Mouse (Mus musculus) liver, embryonic 14.5 days (tissue): ENCODE measurements around the gene Stx3. TPM values are rescaled to one million over a fixed set of nuclear protein-coding genes. Genes with fewer than 3 reads are reported as not detected.

Experiments
- ATAC-seq: fragments of 200-750 bp; cut with Nextera tagmentation; 2 replicates; pipeline ENCODE4 v1.8.0; 2017; ENCODE audit warnings: moderate number of reproducible peaks, mild to moderate bottlenecking, moderate library complexity; ENCODE audit not compliant: insufficient read depth
- DNase-seq, 3 experiments: peaks; one replicate each; pipeline ENCODE4 v3.0.0-alpha.2; 2012 to 2013; ENCODE audit warnings: low read depth in 3 of 3, low spot score in 3 of 3
- H3K27ac ChIP-seq: fragments of 300-500 bp; sonication (generic); 2 replicates; pipeline ENCODE4 v1.5.1; 2014; ENCODE audit warnings: moderate library complexity, mild to moderate bottlenecking, control low read depth, inconsistent platforms
- H3K27me3 ChIP-seq: fragments of 300-500 bp; sonication (generic); 2 replicates; pipeline ENCODE4 v1.6.1; 2014; ENCODE audit warnings: mild to moderate bottlenecking, low read length, moderate library complexity; ENCODE audit not compliant: control insufficient read depth, insufficient read depth
- H3K36me3 ChIP-seq: fragments of 300-500 bp; sonication (generic); replicated peaks from 2 replicates; pipeline ENCODE4 v1.6.1; 2014; ENCODE audit warnings: low read depth; ENCODE audit not compliant: control insufficient read depth, insufficient read depth
- H3K4me1 ChIP-seq, 2 experiments: fragments of 200-500 bp in 1 of 2; fragments of 300-500 bp in 1 of 2; sonication (generic) in 1 of 2; replicated peaks; 2 replicates each; pipeline ENCODE4 v1.6.1; 2012 to 2014; ENCODE audit warnings: antibody characterized with exemption in 1 of 2, inconsistent platforms in 1 of 2, low read length in 1 of 2; ENCODE audit not compliant: control insufficient read depth in 2 of 2, insufficient read depth in 2 of 2
- H3K4me2 ChIP-seq: fragments of 300-500 bp; sonication (generic); 2 replicates; pipeline ENCODE4 v1.6.1; 2014; ENCODE audit warnings: low read depth, mild to moderate bottlenecking, control low read depth, moderate library complexity
- H3K4me3 ChIP-seq, 2 experiments: fragments of 200-500 bp in 1 of 2; fragments of 300-500 bp in 1 of 2; sonication (generic) in 1 of 2; 2 replicates each; pipeline ENCODE4 v1.5.1; 2012 to 2014; ENCODE audit warnings: low read depth in 2 of 2, low read length in 2 of 2, mild to moderate bottlenecking in 2 of 2, control low read depth in 1 of 2, inconsistent platforms in 1 of 2, moderate library complexity in 1 of 2; ENCODE audit not compliant: insufficient read depth in 1 of 2
- H3K9ac ChIP-seq: fragments of 300-500 bp; sonication (generic); replicated peaks from 2 replicates; pipeline ENCODE4 v1.6.1; 2014; ENCODE audit warnings: mild to moderate bottlenecking, control low read depth, moderate library complexity
- H3K9me3 ChIP-seq: fragments of 300-500 bp; sonication (generic); 2 replicates; pipeline ENCODE4 v1.6.1; 2016; ENCODE audit warnings: low read length, mixed read lengths; ENCODE audit not compliant: control insufficient read depth
- CTCF ChIP-seq: IDR thresholded peaks from 2 replicates; pipeline ENCODE4 v1.5.1; 2016; ENCODE audit warnings: antibody characterized with exemption, low read depth, control low read depth
- EP300 ChIP-seq: IDR thresholded peaks from 2 replicates; pipeline ENCODE4 v1.6.1; 2016; ENCODE audit warnings: antibody characterized with exemption, low read depth
- WGBS: fragments of 180-500 bp; shearing (Covaris S2); extraction: QIAGEN DNeasy Blood & Tissue Kit; methylation state at CpG from one replicate; pipeline ENCODE4 v1.1.7; 2014; ENCODE audit not compliant: insufficient replicate concordance; 5-methylcytosine and 5-hydroxymethylcytosine counted together
- polyA plus RNA-seq, 2 experiments: library from polyadenylated mRNA; depleted of rRNA in 1 of 2; stranded (reverse) in 1 of 2; unstranded in 1 of 2; fragments of >200 nt; fragmentation: Nextera tagmentation in 1 of 2; extraction: Ambion mirVana in 1 of 2; gene quantifications; 2 replicates each; pipeline versions ENCODE4 v1.2.1 to v1.2.3; 2012 to 2014

Gene Stx3
- polyA plus RNA-seq, 2 experiments, result 0.78 to 2.6 TPM

DNA sequence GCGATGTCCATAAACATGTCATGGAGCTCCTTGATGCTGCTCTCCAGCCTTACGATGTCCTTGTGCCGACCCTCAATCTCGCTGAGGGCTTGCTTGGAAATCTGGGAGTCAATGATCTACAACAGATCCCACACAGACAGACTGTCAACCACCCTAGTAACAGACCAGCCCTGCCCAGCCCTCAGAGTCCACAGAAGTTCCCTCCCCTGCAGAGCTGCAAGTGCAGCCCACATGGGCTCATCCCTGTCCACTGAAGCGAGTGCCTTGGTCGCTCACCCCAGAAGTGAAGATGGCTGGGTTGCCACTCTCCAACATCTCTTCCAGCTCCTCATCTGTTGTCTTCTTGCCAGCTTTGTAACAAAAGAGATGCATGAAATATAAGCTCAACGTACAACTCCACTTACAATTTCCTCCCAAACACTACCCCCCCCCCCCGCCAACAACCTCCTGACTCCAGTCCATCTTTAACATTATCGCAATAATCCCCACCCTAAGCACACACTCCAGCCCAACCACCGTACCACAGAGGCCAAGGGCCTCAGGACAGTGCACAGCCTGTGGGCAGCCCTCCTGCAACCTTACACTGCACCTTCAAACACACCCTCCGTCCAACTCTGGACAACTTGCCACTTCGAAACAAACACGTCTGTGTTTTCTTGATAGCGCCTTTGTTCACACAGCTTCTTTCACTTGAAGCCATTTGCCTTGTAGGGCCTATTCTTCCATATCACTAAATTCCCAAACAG is 33.6 kb downstream of the Stx3 start:
- DNase-seq (no peak), ATAC-seq (no peak)
- H3K4me2 ChIP-seq, result no peak overlapping the region
- 78% methylated on average over 14 of the region's 14 CpGs for WGBS
- H3K9me3 ChIP-seq, result no peaks in the 10 kb centered on the region
- no peaks in the 10 kb centered on the region for H3K4me1 ChIP-seq
- no peaks in the 10 kb centered on the region for H3K27me3 ChIP-seq
- no peak overlapping the region for H3K4me3 ChIP-seq
- H3K9ac ChIP-seq, result no peak overlapping the region
- H3K36me3 ChIP-seq, result no peaks in the 10 kb centered on the region
- TF ChIP-seq CTCF, result no peak
- TF ChIP-seq EP300, result no peak
- H3K27ac ChIP-seq, result no peak overlapping the region

GRCm38 (mm10) chr19:11777191-11777865 is 41.9 kb downstream of the Stx3 start:
- ATAC-seq, result no peak
- Histone ChIP-seq H3K4me1 (no peaks in the 10 kb centered on the region), H3K9ac (no peak overlapping the region), H3K4me2 (no peak overlapping the region), H3K36me3 (peaks cover 16% of the 10 kb centered on the region), H3K27ac (no peak overlapping the region), H3K4me3 (no peak overlapping the region), H3K27me3 (no peaks in the 10 kb centered on the region), H3K9me3 (no peaks in the 10 kb centered on the region)
- DNase-seq, result peak in 2 of 3 experiments; percentile 27 to 37
- WGBS, result 48% methylated on average over 7 of the region's 7 CpGs
- TF ChIP-seq EP300 (no peak), CTCF (peak; percentile 72)

DNA sequence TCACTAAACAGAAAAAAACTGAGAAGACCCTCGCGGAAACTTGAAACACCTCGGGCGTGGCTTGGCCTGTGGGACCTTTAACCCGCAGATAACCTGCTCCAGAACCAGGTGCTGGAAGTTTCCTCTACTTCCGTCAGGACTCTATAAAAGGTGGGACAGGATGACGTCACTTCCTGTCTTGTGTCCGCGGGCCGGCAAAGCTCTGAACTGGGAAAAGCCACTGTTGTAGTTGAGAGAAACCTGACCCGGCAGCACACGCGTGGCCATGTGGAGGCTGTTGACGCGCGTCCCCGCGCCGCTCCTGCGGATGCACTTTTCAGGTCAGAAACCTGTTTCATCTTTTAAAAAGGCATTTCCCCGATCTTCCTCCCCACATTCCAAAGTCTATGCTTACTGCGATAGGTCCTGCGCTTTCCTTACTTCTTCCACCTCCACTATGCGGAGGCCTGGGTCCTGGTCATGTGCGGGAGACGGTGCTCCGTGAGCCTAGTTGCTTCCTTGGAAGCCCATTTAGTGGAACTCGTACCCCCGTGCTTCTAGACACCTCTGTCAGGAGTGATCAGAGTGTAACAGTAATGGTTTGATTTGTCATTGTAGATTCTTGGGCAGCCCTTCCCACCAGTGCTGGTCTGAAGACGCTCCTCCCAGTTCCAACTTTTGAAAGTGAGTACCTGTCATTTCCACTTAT is 48.9 kb downstream of the Stx3 start, which contains the start of gene Mrpl16:
TSS of gene Mrpl16 (plus strand) at position 187 of the 688 bp plus-strand sequence.
- WGBS, result under 1% methylated on average over 30 of the region's 30 CpGs
- TF ChIP-seq CTCF, result no peak
- TF ChIP-seq EP300, result no peak
- no peaks in the 10 kb centered on the region for H3K27me3 ChIP-seq
- peak within 1 kb of the TSS; percentile 89 for H3K9ac ChIP-seq
- H3K9me3 ChIP-seq, result no peaks in the 10 kb centered on the region
- peaks cover 4 to 7% of the 10 kb centered on the region in 2 experiments; a peak in 3 of 4 replicates for H3K4me1 ChIP-seq
- H3K27ac ChIP-seq, result peak within 1 kb of the TSS; percentile 57
- DNase-seq (peak; percentile 86 to 88 (median 88)), ATAC-seq (peak; percentile 92)
- peak within 1 kb of the TSS; percentile 86 for H3K4me2 ChIP-seq
- peaks cover 12% of the 10 kb centered on the region for H3K36me3 ChIP-seq
- H3K4me3 ChIP-seq, result peak within 1 kb of the TSS; percentile 78 to 90

GRCm38 (mm10) chr19:11769257-11769920 is 49.8 kb downstream of the Stx3 start:
- H3K4me3 ChIP-seq, result peak overlapping the region in 1 of 2 experiments; percentile 90; a peak in 1 of 4 replicates
- WGBS, result 71% methylated on average over 5 of the region's 5 CpGs
- no peak for TF ChIP-seq EP300
- TF ChIP-seq CTCF, result no peak
- no peak overlapping the region for H3K9ac ChIP-seq
- H3K9me3 ChIP-seq, result no peaks in the 10 kb centered on the region
- H3K27ac ChIP-seq, result no peak overlapping the region
- peak overlapping the region; percentile 86 for H3K4me2 ChIP-seq
- peaks cover 8% of the 10 kb centered on the region for H3K36me3 ChIP-seq
- DNase-seq (no peak), ATAC-seq (no peak)
- no peaks in the 10 kb centered on the region for H3K27me3 ChIP-seq
- H3K4me1 ChIP-seq, result peaks cover 4 to 7% of the 10 kb centered on the region in 2 experiments; a peak in 3 of 4 replicates
